Mouse (Mus musculus): ENCODE results near the gene Shld2. TPM values are rescaled to one million over a fixed set of nuclear protein-coding genes. Genes with fewer than 3 reads are reported as not detected.

The Shld2 gene
- polyA plus RNA-seq, 1 experiment from 2014 or later, result 9.0 TPM

- Histone ChIP-seq H3K4me2 (ENCODE audit: low read depth, low read length, severe bottlenecking) (no peak overlapping the region), H3K4me3 (ENCODE audit: low read depth, low read length) (no peak overlapping the region), H3K36me3 (ENCODE audit: control insufficient read depth, insufficient read depth, low read length) (no peaks in the 10 kb centered on the region), H3K9ac (ENCODE audit: low read length) (no peak overlapping the region), H3K27ac (ENCODE audit: low read depth, low read length) (no peak overlapping the region), H3K4me1 (replicated peaks; ENCODE audit: control insufficient read depth, insufficient read depth, low read length) (no peaks in the 10 kb centered on the region), H3K9me3 (ENCODE audit: control insufficient read depth, low read length) (no peaks in the 10 kb centered on the region), H3K27me3 (ENCODE audit: control insufficient read depth, insufficient read depth, low read length) (no peaks in the 10 kb centered on the region)
- 91% methylated on average over 8 of the region's 8 CpGs for WGBS
- DNase-seq (ENCODE audit: low spot score), result no peak
- ATAC-seq (replicated peaks; ENCODE audit: low FRiP score), result no peak
Measured at GRCm38 (mm10) chr14:34349007-34349406, 38.7 kb upstream of the Shld2 start.

- WGBS, result 89% methylated on average over 7 of the region's 7 CpGs
- no peak for DNase-seq (ENCODE audit: low spot score)
Measured at GRCm38 (mm10) chr14:34348301-34348700, 38.0 kb upstream of the Shld2 start.

GRCm38 (mm10) chr14:34347084-34347483, 36.8 kb upstream of the Shld2 start:
- H3K4me3 ChIP-seq (ENCODE audit: low read depth, low read length), result no peak overlapping the region
- peaks cover 1% of the 10 kb centered on the region; the same call in 1 of the 2 replicates for H3K36me3 ChIP-seq (ENCODE audit: control insufficient read depth, insufficient read depth, low read length)
- H3K4me2 ChIP-seq (ENCODE audit: low read depth, low read length, severe bottlenecking), result no peak overlapping the region
- no peak overlapping the region for H3K27ac ChIP-seq (ENCODE audit: low read depth, low read length)
- ATAC-seq (replicated peaks; ENCODE audit: low FRiP score) (no peak), DNase-seq (ENCODE audit: low spot score) (no peak)
- no peak overlapping the region for H3K9ac ChIP-seq (ENCODE audit: low read length)
- no peaks in the 10 kb centered on the region for H3K4me1 ChIP-seq (replicated peaks; ENCODE audit: control insufficient read depth, insufficient read depth, low read length)
- no peaks in the 10 kb centered on the region for H3K27me3 ChIP-seq (ENCODE audit: control insufficient read depth, insufficient read depth, low read length)
- 93% methylated on average over 5 of the region's 5 CpGs for WGBS
- H3K9me3 ChIP-seq (ENCODE audit: control insufficient read depth, low read length), result no peaks in the 10 kb centered on the region

More at GRCm38 (mm10) chr14:34348301-34348700, 38.0 kb upstream of the Shld2 start:
- Histone ChIP-seq H3K27me3 (ENCODE audit: control insufficient read depth, insufficient read depth, low read length) (no peaks in the 10 kb centered on the region), H3K4me3 (ENCODE audit: low read depth, low read length) (no peak overlapping the region), H3K4me1 (replicated peaks; ENCODE audit: control insufficient read depth, insufficient read depth, low read length) (no peaks in the 10 kb centered on the region), H3K9me3 (ENCODE audit: control insufficient read depth, low read length) (no peaks in the 10 kb centered on the region), H3K27ac (ENCODE audit: low read depth, low read length) (no peak overlapping the region), H3K36me3 (ENCODE audit: control insufficient read depth, insufficient read depth, low read length) (no peaks in the 10 kb centered on the region), H3K9ac (ENCODE audit: low read length) (no peak overlapping the region), H3K4me2 (ENCODE audit: low read depth, low read length, severe bottlenecking) (no peak overlapping the region)
- no peak for ATAC-seq (replicated peaks; ENCODE audit: low FRiP score)

- H3K27ac ChIP-seq (ENCODE audit: low read depth, low read length), result no peak overlapping the region
- no peaks in the 10 kb centered on the region for H3K9me3 ChIP-seq (ENCODE audit: control insufficient read depth, low read length)
- no peak overlapping the region for H3K9ac ChIP-seq (ENCODE audit: low read length)
- no peak overlapping the region for H3K4me2 ChIP-seq (ENCODE audit: low read depth, low read length, severe bottlenecking)
- no peaks in the 10 kb centered on the region for H3K4me1 ChIP-seq (replicated peaks; ENCODE audit: control insufficient read depth, insufficient read depth, low read length)
- H3K4me3 ChIP-seq (ENCODE audit: low read depth, low read length), result no peak overlapping the region
- peaks cover 7% of the 10 kb centered on the region; the same call in 1 of the 2 replicates for H3K36me3 ChIP-seq (ENCODE audit: control insufficient read depth, insufficient read depth, low read length)
- DNase-seq (ENCODE audit: low spot score) (no peak), ATAC-seq (replicated peaks; ENCODE audit: low FRiP score) (no peak)
- 60% methylated on average over 12 of the region's 12 CpGs for WGBS
- H3K27me3 ChIP-seq (ENCODE audit: control insufficient read depth, insufficient read depth, low read length), result no peaks in the 10 kb centered on the region
Measured at GRCm38 (mm10) chr14:34345771-34346566, 35.7 kb upstream of the Shld2 start.

- no peak overlapping the region for H3K27ac ChIP-seq (ENCODE audit: low read depth, low read length)
- no peaks in the 10 kb centered on the region for H3K27me3 ChIP-seq (ENCODE audit: control insufficient read depth, insufficient read depth, low read length)
- DNase-seq (ENCODE audit: low spot score), result no peak
- H3K36me3 ChIP-seq (ENCODE audit: control insufficient read depth, insufficient read depth, low read length), result peaks cover 7% of the 10 kb centered on the region; the same call in 1 of the 2 replicates
- H3K9me3 ChIP-seq (ENCODE audit: control insufficient read depth, low read length), result no peaks in the 10 kb centered on the region
- no peak for ATAC-seq (replicated peaks; ENCODE audit: low FRiP score)
- no peaks in the 10 kb centered on the region for H3K4me1 ChIP-seq (replicated peaks; ENCODE audit: control insufficient read depth, insufficient read depth, low read length)
- WGBS, result 83% methylated on average over 5 of the region's 5 CpGs
- no peak overlapping the region for H3K4me3 ChIP-seq (ENCODE audit: low read depth, low read length)
- H3K9ac ChIP-seq (ENCODE audit: low read length), result no peak overlapping the region
- H3K4me2 ChIP-seq (ENCODE audit: low read depth, low read length, severe bottlenecking), result no peak overlapping the region
Measured at GRCm38 (mm10) chr14:34344361-34344760, 34.1 kb upstream of the Shld2 start.

GRCm38 (mm10) chr14:34343078-34343477, 32.8 kb upstream of the Shld2 start:
- DNase-seq (ENCODE audit: low spot score), result no peak
- no peaks in the 10 kb centered on the region for H3K4me1 ChIP-seq (replicated peaks; ENCODE audit: control insufficient read depth, insufficient read depth, low read length)
- ATAC-seq (replicated peaks; ENCODE audit: low FRiP score), result no peak
- 89% methylated on average over 4 of the region's 4 CpGs for WGBS
- H3K9me3 ChIP-seq (ENCODE audit: control insufficient read depth, low read length), result no peaks in the 10 kb centered on the region
- no peaks in the 10 kb centered on the region for H3K27me3 ChIP-seq (ENCODE audit: control insufficient read depth, insufficient read depth, low read length)
- no peak overlapping the region for H3K4me3 ChIP-seq (ENCODE audit: low read depth, low read length)
- peaks cover 7% of the 10 kb centered on the region; the same call in 1 of the 2 replicates for H3K36me3 ChIP-seq (ENCODE audit: control insufficient read depth, insufficient read depth, low read length)
- H3K4me2 ChIP-seq (ENCODE audit: low read depth, low read length, severe bottlenecking), result no peak overlapping the region
- no peak overlapping the region for H3K27ac ChIP-seq (ENCODE audit: low read depth, low read length)
- no peak overlapping the region for H3K9ac ChIP-seq (ENCODE audit: low read length)

- H3K9me3 ChIP-seq (ENCODE audit: control insufficient read depth, low read length), result no peaks in the 10 kb centered on the region
- H3K4me2 ChIP-seq (ENCODE audit: low read depth, low read length, severe bottlenecking), result no peak overlapping the region
- DNase-seq (ENCODE audit: low spot score) (no peak), ATAC-seq (replicated peaks; ENCODE audit: low FRiP score) (no peak)
- no peak overlapping the region for H3K27ac ChIP-seq (ENCODE audit: low read depth, low read length)
- 93% methylated on average over 4 of the region's 4 CpGs for WGBS
- no peak overlapping the region for H3K4me3 ChIP-seq (ENCODE audit: low read depth, low read length)
- no peak overlapping the region for H3K9ac ChIP-seq (ENCODE audit: low read length)
- H3K27me3 ChIP-seq (ENCODE audit: control insufficient read depth, insufficient read depth, low read length), result no peaks in the 10 kb centered on the region
- H3K4me1 ChIP-seq (replicated peaks; ENCODE audit: control insufficient read depth, insufficient read depth, low read length), result no peaks in the 10 kb centered on the region
- H3K36me3 ChIP-seq (ENCODE audit: control insufficient read depth, insufficient read depth, low read length), result peaks cover 7% of the 10 kb centered on the region; the same call in 1 of the 2 replicates
Measured at GRCm38 (mm10) chr14:34341993-34342392, 31.7 kb upstream of the Shld2 start.

- Histone ChIP-seq H3K9ac (ENCODE audit: low read length) (no peak overlapping the region), H3K9me3 (ENCODE audit: control insufficient read depth, low read length) (no peaks in the 10 kb centered on the region), H3K4me1 (replicated peaks; ENCODE audit: control insufficient read depth, insufficient read depth, low read length) (no peaks in the 10 kb centered on the region), H3K36me3 (ENCODE audit: control insufficient read depth, insufficient read depth, low read length) (peaks cover 9% of the 10 kb centered on the region; the same call in 1 of the 2 replicates), H3K4me3 (ENCODE audit: low read depth, low read length) (no peak overlapping the region), H3K27me3 (ENCODE audit: control insufficient read depth, insufficient read depth, low read length) (no peaks in the 10 kb centered on the region), H3K27ac (ENCODE audit: low read depth, low read length) (no peak overlapping the region), H3K4me2 (ENCODE audit: low read depth, low read length, severe bottlenecking) (no peak overlapping the region)
- no peak for DNase-seq (ENCODE audit: low spot score)
- 69% methylated on average over 1 of the region's 1 CpGs for WGBS
- ATAC-seq (replicated peaks; ENCODE audit: low FRiP score), result no peak
Measured at GRCm38 (mm10) chr14:34339446-34339845, 29.2 kb upstream of the Shld2 start.

- no peaks in the 10 kb centered on the region for H3K9me3 ChIP-seq (ENCODE audit: control insufficient read depth, low read length)
- no peak for ATAC-seq (replicated peaks; ENCODE audit: low FRiP score)
- H3K9ac ChIP-seq (ENCODE audit: low read length), result no peak overlapping the region
- H3K4me2 ChIP-seq (ENCODE audit: low read depth, low read length, severe bottlenecking), result no peak overlapping the region
- 95% methylated on average over 5 of the region's 5 CpGs for WGBS
- no peak overlapping the region for H3K27ac ChIP-seq (ENCODE audit: low read depth, low read length)
- no peak for DNase-seq (ENCODE audit: low spot score)
- H3K4me3 ChIP-seq (ENCODE audit: low read depth, low read length), result no peak overlapping the region
- H3K27me3 ChIP-seq (ENCODE audit: control insufficient read depth, insufficient read depth, low read length), result no peaks in the 10 kb centered on the region
- H3K36me3 ChIP-seq (ENCODE audit: control insufficient read depth, insufficient read depth, low read length), result peaks cover 5% of the 10 kb centered on the region; the same call in 1 of the 2 replicates
- no peaks in the 10 kb centered on the region for H3K4me1 ChIP-seq (replicated peaks; ENCODE audit: control insufficient read depth, insufficient read depth, low read length)
Measured at GRCm38 (mm10) chr14:34332476-34332875, 22.2 kb upstream of the Shld2 start.

Measured in forebrain, embryonic 11.5 days (tissue).